Mouse (Mus musculus): Measurements from ENCODE around the gene E330014E10Rik. TPM values are rescaled to one million over a fixed set of nuclear protein-coding genes. Genes with fewer than 3 reads are reported as not detected.
"Not testable (repeated sequence)": the region's sequence is repeated elsewhere in the genome, so short reads cannot be mapped to it uniquely, and the experiment has no call there.

E330014E10Rik gene
- polyA plus RNA-seq (2015; fragmentation: Nextera tagmentation; extraction: Ambion mirVana) = not detected in 2 replicates

GRCm38 (mm10) chr5:95775690-95776089, at the start of gene E330014E10Rik:
E330014E10Rik (plus strand) TSS chr5:95775990.
- not testable (repeated sequence) for H3K4me1 ChIP-seq (ENCODE audit: insufficient read depth, low read depth, low read length); H3K27ac ChIP-seq (ENCODE audit: low read length); H3K4me3 ChIP-seq (ENCODE audit: low read depth, low read length); ATAC-seq; H3K4me2 ChIP-seq (replicated peaks; ENCODE audit: low read depth, low read length); H3K9me3 ChIP-seq (ENCODE audit: low read length); H3K9ac ChIP-seq (replicated peaks; ENCODE audit: low read depth); DNase-seq (ENCODE audit: low spot score); H3K36me3 ChIP-seq (ENCODE audit: insufficient read depth, low read length); H3K27me3 ChIP-seq (replicated peaks; ENCODE audit: insufficient read depth, low read length)
- no CpG with 5 or more reads among the region's 2 CpGs for WGBS

- H3K4me1 ChIP-seq (ENCODE audit: insufficient read depth, low read depth, low read length); H3K36me3 ChIP-seq (ENCODE audit: insufficient read depth, low read length); H3K27me3 ChIP-seq (replicated peaks; ENCODE audit: insufficient read depth, low read length); DNase-seq (ENCODE audit: low spot score); H3K9ac ChIP-seq (replicated peaks; ENCODE audit: low read depth); H3K4me3 ChIP-seq (ENCODE audit: low read depth, low read length); H3K9me3 ChIP-seq (ENCODE audit: low read length); H3K4me2 ChIP-seq (replicated peaks; ENCODE audit: low read depth, low read length); H3K27ac ChIP-seq (ENCODE audit: low read length); ATAC-seq: not testable (repeated sequence)
- WGBS = no CpG with 5 or more reads among the region's 1 CpGs
Measured at GRCm38 (mm10) chr5:95736073-95736472, 39.7 kb upstream of the E330014E10Rik start, which contains the start of gene Gm7978. Gm7978 (minus strand) TSS chr5:95736173.

GRCm38 (mm10) chr5:95741714-95742113, 34.1 kb upstream of the E330014E10Rik start, which contains the start of gene Gm7982:
Gm7982 (plus strand) TSS chr5:95742014.
- not testable (repeated sequence) for H3K4me2 ChIP-seq (replicated peaks; ENCODE audit: low read depth, low read length); H3K27me3 ChIP-seq (replicated peaks; ENCODE audit: insufficient read depth, low read length); H3K9me3 ChIP-seq (ENCODE audit: low read length); H3K4me1 ChIP-seq (ENCODE audit: insufficient read depth, low read depth, low read length); H3K9ac ChIP-seq (replicated peaks; ENCODE audit: low read depth); H3K4me3 ChIP-seq (ENCODE audit: low read depth, low read length); H3K27ac ChIP-seq (ENCODE audit: low read length); DNase-seq (ENCODE audit: low spot score); ATAC-seq; H3K36me3 ChIP-seq (ENCODE audit: insufficient read depth, low read length)
- WGBS = no CpG with 5 or more reads among the region's 3 CpGs

- H3K4me2 ChIP-seq (replicated peaks; ENCODE audit: low read depth, low read length); H3K9me3 ChIP-seq (ENCODE audit: low read length); H3K9ac ChIP-seq (replicated peaks; ENCODE audit: low read depth); H3K4me1 ChIP-seq (ENCODE audit: insufficient read depth, low read depth, low read length); ATAC-seq; H3K27me3 ChIP-seq (replicated peaks; ENCODE audit: insufficient read depth, low read length); H3K27ac ChIP-seq (ENCODE audit: low read length); H3K4me3 ChIP-seq (ENCODE audit: low read depth, low read length); DNase-seq (ENCODE audit: low spot score); H3K36me3 ChIP-seq (ENCODE audit: insufficient read depth, low read length): not testable (repeated sequence)
- 52% methylated on average over 2 of the region's 2 CpGs for WGBS
Measured at GRCm38 (mm10) chr5:95810841-95811240, 35.1 kb downstream of the E330014E10Rik start.

- TF ChIP-seq CTCF (IDR thresholded peaks at IDR 0.05) (no peak), EP300 (IDR thresholded peaks at IDR 0.05) (no peak)
- H3K9me3 ChIP-seq (ENCODE audit: low read length) = no peaks in the 10 kb centered on the region
- no peak overlapping the region for H3K4me2 ChIP-seq (replicated peaks; ENCODE audit: low read depth, low read length)
- no peaks in the 10 kb centered on the region for H3K4me1 ChIP-seq (ENCODE audit: insufficient read depth, low read depth, low read length)
- H3K27ac ChIP-seq (ENCODE audit: low read length) = no peak overlapping the region
- H3K9ac ChIP-seq (replicated peaks; ENCODE audit: low read depth) = no peak overlapping the region
- no peaks in the 10 kb centered on the region for H3K36me3 ChIP-seq (ENCODE audit: insufficient read depth, low read length)
- no peak for DNase-seq (ENCODE audit: low spot score)
- H3K4me3 ChIP-seq (ENCODE audit: low read depth, low read length) = no peak overlapping the region
- 54% methylated on average over 4 of the region's 4 CpGs for WGBS
- H3K27me3 ChIP-seq (replicated peaks; ENCODE audit: insufficient read depth, low read length) = no peaks in the 10 kb centered on the region
- no peak for ATAC-seq
Measured at GRCm38 (mm10) chr5:95836580-95836979, 60.8 kb downstream of the E330014E10Rik start.

- no peak overlapping the region for H3K27ac ChIP-seq (ENCODE audit: low read length)
- no peak overlapping the region for H3K9ac ChIP-seq (replicated peaks; ENCODE audit: low read depth)
- no peaks in the 10 kb centered on the region for H3K27me3 ChIP-seq (replicated peaks; ENCODE audit: insufficient read depth, low read length)
- H3K4me1 ChIP-seq (ENCODE audit: insufficient read depth, low read depth, low read length) = no peaks in the 10 kb centered on the region
- 83% methylated on average over 3 of the region's 3 CpGs for WGBS
- ATAC-seq (no peak), DNase-seq (ENCODE audit: low spot score) (no peak)
- H3K4me3 ChIP-seq (ENCODE audit: low read depth, low read length) = no peak overlapping the region
- no peak overlapping the region for H3K4me2 ChIP-seq (replicated peaks; ENCODE audit: low read depth, low read length)
- no peaks in the 10 kb centered on the region for H3K36me3 ChIP-seq (ENCODE audit: insufficient read depth, low read length)
- H3K9me3 ChIP-seq (ENCODE audit: low read length) = no peaks in the 10 kb centered on the region
- no peak for TF ChIP-seq CTCF (IDR thresholded peaks at IDR 0.05)
- no peak for TF ChIP-seq EP300 (IDR thresholded peaks at IDR 0.05)
Measured at GRCm38 (mm10) chr5:95854030-95854429, 78.2 kb downstream of the E330014E10Rik start.

Other genes with a start within 250 kb of the E330014E10Rik start
- gene Gm7971, start 181.1 kb upstream of the E330014E10Rik start, polyA plus RNA-seq (2015; fragmentation: Nextera tagmentation; extraction: Ambion mirVana) = not detected in 2 replicates
- gene Gm7978, start 39.8 kb upstream of the E330014E10Rik start, polyA plus RNA-seq (2015; fragmentation: Nextera tagmentation; extraction: Ambion mirVana) = not detected in 2 replicates
- gene Gm7982, start 34.0 kb upstream of the E330014E10Rik start, polyA plus RNA-seq (2015; fragmentation: Nextera tagmentation; extraction: Ambion mirVana) = not detected in 2 replicates
- gene Cxcl13, start 181.0 kb downstream of the E330014E10Rik start, polyA plus RNA-seq (2015; fragmentation: Nextera tagmentation; extraction: Ambion mirVana) = 3.8 and 4.0 TPM in 2 replicates

Data from lung, postnatal 0 days (tissue).